Mouse (Mus musculus): Measurements from ENCODE around the gene Dram1.

DNA sequence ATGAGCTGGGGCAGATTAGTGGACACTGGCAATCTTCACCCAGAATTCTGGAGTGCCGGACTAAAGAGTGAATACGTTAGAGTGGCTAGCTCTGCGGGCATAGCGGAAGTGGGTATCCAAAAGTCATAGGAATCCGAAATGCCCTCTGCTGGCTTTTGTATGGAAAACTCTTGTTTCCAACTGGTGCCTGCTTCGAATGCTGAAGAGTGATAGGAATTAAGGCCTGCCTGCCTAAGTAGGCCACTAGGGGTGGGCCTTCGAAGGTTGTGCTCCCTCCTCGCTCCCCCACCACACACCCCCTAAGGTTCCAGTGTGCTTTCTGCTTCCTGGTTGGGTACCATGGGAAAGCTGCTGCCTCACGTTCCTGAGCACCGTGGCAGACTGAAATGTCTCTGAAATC, 3.9 kb downstream of the Dram1 start:
- no peak for TF ChIP-seq CTCF (IDR thresholded peaks at IDR 0.05; ENCODE audit: low read depth, low read length)
- no peak for TF ChIP-seq POLR2A (IDR thresholded peaks at IDR 0.05; ENCODE audit: borderline replicate concordance, low read depth, low read length)
